Mouse (Mus musculus) layer of hippocampus, postnatal 25 days (tissue): ENCODE measurements around the gene Rxfp3. TPM values are rescaled to one million over a fixed set of nuclear protein-coding genes. Genes with fewer than 3 reads are reported as not detected.
"Not testable (repeated sequence)": the region's sequence is repeated elsewhere in the genome, so short reads cannot be mapped to it uniquely, and the experiment has no call there.

Experiments used
- DNase-seq, 2 experiments: peaks; one replicate each; pipeline ENCODE4 v3.0.0; 2022; ENCODE audit warnings: mixed read lengths in 2 of 2, low spot score in 1 of 2; ENCODE audit errors: extremely low spot score in 1 of 2
- total RNA-seq, 2 experiments: library from RNA; stranded (reverse); gene quantifications; 2 replicates each; pipeline ENCODE4 v1.2.3; 2021

Rxfp3 gene
- total RNA-seq, 2 experiments from 2014 or later, result 5.0 to 6.0 TPM

GRCm38 (mm10) chr15:11036535-11037375, 1.0 kb downstream of the Rxfp3 start:
- peak; percentile 4 to 10 for DNase-seq

GRCm38 (mm10) chr15:11035947-11036474, 1.8 kb downstream of the Rxfp3 start:
- DNase-seq, result no peak

GRCm38 (mm10) chr15:11030188-11030587, 7.6 kb downstream of the Rxfp3 start:
- DNase-seq, result no peak

GRCm38 (mm10) chr15:11026801-11027561, 10.8 kb downstream of the Rxfp3 start:
- no peak for DNase-seq

- no peak for DNase-seq
These were observed 22.9 kb downstream of the Rxfp3 start for GRCm38 (mm10) chr15:11014931-11015330.

GRCm38 (mm10) chr15:11010976-11011548, 26.7 kb downstream of the Rxfp3 start:
- DNase-seq, result no peak

GRCm38 (mm10) chr15:11008756-11009155, 29.0 kb downstream of the Rxfp3 start:
- no peak for DNase-seq

GRCm38 (mm10) chr15:11004646-11005045, 33.1 kb downstream of the Rxfp3 start:
- no peak for DNase-seq

- no peak for DNase-seq
These were observed 34.0 kb downstream of the Rxfp3 start for GRCm38 (mm10) chr15:11003791-11004190.

GRCm38 (mm10) chr15:11000421-11000820, 37.4 kb downstream of the Rxfp3 start, which contains the start of gene Slc45a2:
Gene Slc45a2 (plus strand): TSS chr15:11000721.
- no peak for DNase-seq

- no peak for DNase-seq
These were observed 38.0 kb downstream of the Rxfp3 start for GRCm38 (mm10) chr15:10999832-11000231.

GRCm38 (mm10) chr15:10991566-10991965, 46.2 kb downstream of the Rxfp3 start:
- no peak for DNase-seq

GRCm38 (mm10) chr15:10990411-10990810, 47.4 kb downstream of the Rxfp3 start:
- DNase-seq, result no peak

- DNase-seq, result not testable (repeated sequence)
These were observed 51.3 kb downstream of the Rxfp3 start for GRCm38 (mm10) chr15:10986477-10986876.

GRCm38 (mm10) chr15:10985756-10986155, 52.0 kb downstream of the Rxfp3 start:
- no peak for DNase-seq

Other genes with a start within 250 kb of the Rxfp3 start
- gene C1qtnf3, start 85.7 kb downstream of the Rxfp3 start, total RNA-seq, result not detected
- 10 to 100 TPM; 10.5 to 11.6 TPM for gene Amacr, start 56.2 kb downstream of the Rxfp3 start, total RNA-seq
- not detected for gene Slc45a2, start 37.3 kb downstream of the Rxfp3 start, total RNA-seq
- gene Adamts12, start 26.8 kb upstream of the Rxfp3 start, total RNA-seq, result under 1 TPM; 0.85 to 0.86 TPM